Mouse (Mus musculus) right cerebral cortex, postnatal 10 days (tissue): ENCODE data around the gene Hyal3.
A peak's percentile ranks its signal among the peaks of the same experiment; 100 is the strongest.

Experiments
- DNase-seq, 2 experiments: peaks; one replicate each; pipeline ENCODE4 v3.0.0; 2021; ENCODE audit warnings: low spot score in 2 of 2

Gene Hyal3

DNA sequence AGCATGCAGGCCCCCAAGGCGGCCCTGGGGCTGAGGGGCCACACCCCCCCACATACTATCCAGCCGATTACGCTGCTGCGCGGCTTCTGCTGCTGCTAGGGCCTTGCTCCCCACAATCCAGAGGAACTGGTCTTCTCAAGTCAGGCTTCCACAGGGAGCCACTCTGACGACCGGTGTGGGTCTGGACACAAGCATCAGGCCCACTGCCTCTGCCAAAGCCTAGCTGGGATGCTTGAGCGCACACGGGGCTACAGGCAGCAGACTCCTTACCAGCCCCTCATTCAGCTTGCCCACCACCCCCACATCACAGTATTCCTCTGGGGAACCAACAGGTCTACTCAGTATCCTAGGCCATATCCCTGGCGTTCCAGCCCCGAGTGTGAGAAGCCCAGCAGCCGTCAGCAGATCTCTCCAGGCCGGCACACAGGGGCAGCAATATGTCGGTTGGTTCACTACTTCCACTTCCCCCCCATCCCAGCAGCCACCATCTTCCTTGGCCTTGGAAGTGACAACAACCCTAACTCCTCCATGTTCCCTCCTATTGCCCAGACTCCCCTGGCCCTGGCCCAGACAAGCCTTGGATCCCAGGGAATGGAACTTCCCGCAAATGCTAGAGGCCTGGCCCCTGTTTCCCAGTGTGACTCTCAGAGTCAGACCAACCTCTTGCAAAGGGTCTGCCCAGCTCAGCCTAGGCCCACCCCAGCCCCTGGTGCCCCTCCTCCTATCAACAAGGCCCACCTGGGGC, 53.2 kb downstream of the Hyal3 start:
- DNase-seq, result peak; percentile 60

DNA sequence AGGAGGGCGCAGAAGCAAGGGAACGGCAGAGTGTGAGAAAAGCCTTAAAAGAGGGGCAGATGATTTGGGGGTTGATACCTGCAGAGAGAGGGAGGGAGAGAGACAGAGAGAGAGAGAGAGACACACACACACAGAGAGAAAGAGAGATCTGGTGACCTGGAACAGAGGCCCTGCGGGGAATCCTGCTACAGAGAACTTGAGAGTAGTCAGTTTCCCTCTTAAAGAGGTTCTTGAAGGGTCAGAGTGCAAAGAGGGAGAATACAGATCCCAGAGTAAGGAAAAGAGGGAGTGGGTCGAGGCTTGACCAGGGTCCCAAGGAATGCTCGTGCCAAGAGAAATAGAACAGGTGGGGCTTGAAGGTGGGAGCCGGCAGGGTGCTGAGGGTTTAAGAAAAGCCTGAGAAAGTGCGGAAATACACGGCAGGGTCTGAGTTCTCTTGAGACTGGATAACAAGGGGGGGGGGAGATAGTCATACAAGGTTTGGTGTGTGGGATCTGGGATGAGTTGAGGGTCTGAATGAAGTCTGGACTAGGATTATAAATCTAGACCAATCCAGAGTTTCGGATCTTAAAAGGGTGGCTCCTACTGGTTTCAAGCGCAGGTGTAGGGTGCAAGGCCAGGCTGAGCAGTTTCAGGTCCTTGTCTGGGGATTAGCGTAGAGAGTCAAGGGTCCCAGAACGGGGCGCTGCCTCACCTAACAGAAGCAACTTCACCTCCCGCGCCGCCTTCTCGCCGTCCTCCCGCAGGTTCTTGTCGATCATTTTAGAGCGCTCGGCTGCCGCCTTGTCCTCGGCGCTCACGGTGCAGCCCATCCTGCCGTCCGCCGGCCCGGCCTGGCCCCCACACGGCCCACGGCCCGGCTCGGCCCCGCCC, 54.0 kb downstream of the Hyal3 start:
- no peak for DNase-seq

DNA sequence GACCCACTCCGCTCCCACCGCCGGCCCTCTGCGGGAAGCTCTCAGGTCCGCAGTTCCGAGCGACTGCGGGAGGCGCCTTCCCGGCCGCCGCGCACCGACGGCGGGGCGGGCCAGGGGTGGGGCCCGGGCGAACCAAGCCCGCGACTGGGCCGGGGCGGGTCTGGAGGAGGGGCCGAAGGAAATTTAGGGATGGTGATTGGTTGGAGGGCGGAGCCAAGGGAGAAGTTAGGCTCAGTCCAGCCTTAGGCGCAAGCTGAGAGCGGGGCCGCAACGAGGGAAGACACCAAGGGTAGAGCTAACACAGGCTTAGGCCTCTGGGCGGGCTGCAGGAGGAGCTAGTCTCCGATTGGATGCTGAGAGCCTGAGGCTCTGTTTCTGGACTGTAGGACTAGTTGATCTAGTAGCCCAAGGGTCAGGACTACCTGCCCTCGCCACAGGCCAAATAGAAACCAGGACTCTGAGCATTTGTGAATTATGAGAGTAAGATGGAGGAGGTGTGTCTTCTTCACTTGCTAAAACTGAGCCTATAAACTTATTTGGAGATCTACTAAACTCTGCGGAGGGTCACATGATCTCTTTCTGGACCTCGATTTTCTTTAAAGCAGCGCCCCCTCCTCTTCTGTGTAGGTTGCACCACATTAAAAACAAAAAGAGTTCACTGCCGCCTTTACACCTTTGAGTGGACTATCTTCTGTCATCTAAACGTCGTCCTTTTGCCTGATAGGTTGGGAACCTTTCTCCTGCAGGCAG, 54.8 kb downstream of the Hyal3 start, which contains the start of gene Gnai2:
TSS of gene Gnai2 (minus strand) at position 89 of the 750 bp plus-strand sequence.
- peak; percentile 96 for DNase-seq
